Mouse (Mus musculus) intestine, embryonic 14.5 days (tissue): ENCODE results near the gene Gm21943. TPM values are rescaled to one million over a fixed set of nuclear protein-coding genes. Genes with fewer than 3 reads are reported as not detected.
"Not testable (repeated sequence)": the region's sequence is repeated elsewhere in the genome, so short reads cannot be mapped to it uniquely, and the experiment has no call there.

ENCODE experiments used
- ATAC-seq: fragments of 200-750 bp; cut with Nextera tagmentation; replicated peaks from 2 replicates; pipeline ENCODE4 v1.8.0; 2017; ENCODE audit warnings: low read depth, moderate number of reproducible peaks, moderate TSS enrichment, moderate library complexity; ENCODE audit not compliant: low FRiP score, low TSS enrichment
- DNase-seq: peaks from one replicate; pipeline ENCODE4 v3.0.0-alpha.2; 2018; ENCODE audit warnings: low spot score
- H3K27ac ChIP-seq: fragments of 300-500 bp; sonication (generic); 2 replicates; pipeline ENCODE4 v1.5.1; 2014; ENCODE audit warnings: low read depth, mild to moderate bottlenecking, control low read depth
- H3K27me3 ChIP-seq: fragments of 300-500 bp; sonication (generic); replicated peaks from 2 replicates; pipeline ENCODE4 v1.6.1; 2014; ENCODE audit warnings: low read length, control low read depth; ENCODE audit not compliant: control insufficient read depth, insufficient read depth
- H3K36me3 ChIP-seq: fragments of 300-500 bp; sonication (generic); 2 replicates; pipeline ENCODE4 v1.6.1; 2014; ENCODE audit warnings: low read length, control low read depth; ENCODE audit not compliant: control insufficient read depth, insufficient read depth
- H3K4me1 ChIP-seq: fragments of 300-500 bp; sonication (generic); replicated peaks from 2 replicates; pipeline ENCODE4 v1.6.1; 2014; ENCODE audit warnings: low read length, control low read depth, mixed read lengths; ENCODE audit not compliant: control insufficient read depth, insufficient read depth
- H3K4me2 ChIP-seq: fragments of 300-500 bp; sonication (generic); 2 replicates; pipeline ENCODE4 v1.6.1; 2014; ENCODE audit warnings: low read length
- H3K4me3 ChIP-seq: fragments of 300-500 bp; sonication (generic); 2 replicates; pipeline ENCODE4 v1.5.1; 2014; ENCODE audit warnings: low read depth, low read length, control low read depth, mixed read lengths
- H3K9ac ChIP-seq: fragments of 300-500 bp; sonication (generic); 2 replicates; pipeline ENCODE4 v1.6.1; 2014; ENCODE audit warnings: mild to moderate bottlenecking, low read length
- H3K9me3 ChIP-seq: fragments of 300-500 bp; sonication (generic); 2 replicates; pipeline ENCODE4 v1.6.1; 2016; ENCODE audit warnings: low read length, control low read depth; ENCODE audit not compliant: control insufficient read depth
- WGBS: fragments of 180-500 bp; shearing (Covaris S2); extraction: QIAGEN DNeasy Blood & Tissue Kit; methylation state at CpG from one replicate; pipeline ENCODE4 v1.1.7; 2014; 5-methylcytosine and 5-hydroxymethylcytosine counted together
- polyA plus RNA-seq: library from polyadenylated mRNA; unstranded; fragments of >200 nt; fragmentation: Nextera tagmentation; extraction: Ambion mirVana; gene quantifications from 2 replicates; pipeline ENCODE4 v1.2.1, GENCODE M21; 2014

The Gm21943 gene
- not detected in 2 replicates for polyA plus RNA-seq

GRCm38 (mm10) chrY:57533644-57534043 is at the start of gene Gm21943:
Gm21943 (minus strand) TSS chrY:57533744.
- H3K4me1 ChIP-seq, H3K27me3 ChIP-seq, H3K4me2 ChIP-seq, DNase-seq, H3K9me3 ChIP-seq, H3K9ac ChIP-seq, H3K27ac ChIP-seq, H3K4me3 ChIP-seq, H3K36me3 ChIP-seq, ATAC-seq: not testable (repeated sequence)
- WGBS: no CpG with 5 or more reads among the region's 4 CpGs

Other genes with a start within 250 kb of the Gm21943 start
- not detected in 2 replicates for gene Gm28961, start 172.0 kb upstream of the Gm21943 start, polyA plus RNA-seq